Comparison of ENCODE assay signal across 13 mouse cellular contexts in the genomic region with DNA sequence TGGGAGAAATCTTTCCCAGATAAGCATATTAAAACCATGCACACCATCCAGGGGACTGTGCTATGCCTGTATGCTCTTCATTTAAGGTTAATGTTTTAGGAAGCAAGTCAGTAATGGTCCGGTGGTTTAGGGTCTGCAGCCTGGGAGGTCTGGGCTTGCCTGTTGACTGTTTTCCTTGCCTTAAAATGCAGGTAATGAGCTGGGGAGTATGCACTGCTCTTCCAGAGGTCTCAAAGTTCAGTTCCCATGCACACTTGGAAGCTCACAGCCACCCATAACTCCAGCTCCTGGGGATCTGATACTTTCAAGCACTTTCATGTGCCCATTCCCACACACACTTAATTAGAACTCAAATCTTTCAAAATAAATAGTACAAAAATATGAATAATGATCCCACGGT. TPM values are rescaled to one million over a fixed set of nuclear protein-coding genes. Genes with fewer than 3 reads are reported as not detected.
DNase-seq lines count a peak whose midpoint lies in the region; ATAC-seq lines count a peak whose summit lies in the region.
"Had no signal": no experiment of that assay in that cellular context is flagged by ENCODE, and none has a peak within 500 bp of the region (broad histone marks: within the 10 kb centered on the region; RNA-seq: fewer than 3 reads in every experiment).

No protein-coding gene starts in this region.

- H3K27ac ChIP-seq in forebrain, embryonic 14.5 days (ENCODE audit: low read depth, low read length) = peak overlapping the region; percentile 84; the same call in 1 of the 2 replicates
- H3K27ac ChIP-seq in forebrain, embryonic 11.5 days (ENCODE audit: low read depth, low read length) = no peak overlapping the region
- H3K27ac ChIP-seq in limb, embryonic 13.5 days = no peak overlapping the region
- H3K27ac ChIP-seq in limb, embryonic 10.5 days = no peak overlapping the region
- 0 out of 2 replicates have a peak overlapping the region, but pooled peaks have one; percentile 48 for H3K27ac ChIP-seq in neural tube, embryonic 15.5 days (replicated peaks)

- H3K4me2 ChIP-seq in forebrain, embryonic 14.5 days (ENCODE audit: low read length) = no peak overlapping the region
- H3K4me2 ChIP-seq in forebrain, embryonic 11.5 days (ENCODE audit: low read depth, low read length, severe bottlenecking) = no peak overlapping the region
- no peak overlapping the region for H3K4me2 ChIP-seq in limb, embryonic 13.5 days (replicated peaks)
- no peak overlapping the region for H3K4me2 ChIP-seq in neural tube, embryonic 15.5 days
- H3K4me2 ChIP-seq: midbrain, embryonic 13.5 days had no signal

- peaks cover 14% of the 10 kb centered on the region for H3K4me1 ChIP-seq in forebrain, embryonic 14.5 days (ENCODE audit: control insufficient read depth, insufficient read depth, low read length)
- peaks cover 5% of the 10 kb centered on the region; the same call in 1 of the 2 replicates for H3K4me1 ChIP-seq in forebrain, embryonic 11.5 days (replicated peaks; ENCODE audit: control insufficient read depth, insufficient read depth, low read length)
- peaks cover 24% of the 10 kb centered on the region for H3K4me1 ChIP-seq in limb, embryonic 13.5 days
- H3K4me1 ChIP-seq in limb, embryonic 10.5 days = peaks cover 22% of the 10 kb centered on the region
- H3K4me1 ChIP-seq in neural tube, embryonic 15.5 days = peaks cover 33% of the 10 kb centered on the region

- intact Hi-C loops in left cerebral cortex, postnatal 36 days (cut with DNase I) = no loop called here
- intact Hi-C loops in left cerebral cortex, postnatal 14 days (cut with DNase I) = no loop called here

- H3K9me3 ChIP-seq in forebrain, embryonic 14.5 days (replicated peaks; ENCODE audit: control insufficient read depth, low read length) = no peaks in the 10 kb centered on the region
- no peaks in the 10 kb centered on the region for H3K9me3 ChIP-seq in forebrain, embryonic 11.5 days (ENCODE audit: control insufficient read depth, low read length)
- no peaks in the 10 kb centered on the region for H3K9me3 ChIP-seq in limb, embryonic 13.5 days
- H3K9me3 ChIP-seq in limb, embryonic 10.5 days (replicated peaks) = no peaks in the 10 kb centered on the region
- H3K9me3 ChIP-seq in neural tube, embryonic 15.5 days (replicated peaks) = no peaks in the 10 kb centered on the region
- H3K9me3 ChIP-seq: midbrain, embryonic 13.5 days had no signal

- no peaks in the 10 kb centered on the region for H3K27me3 ChIP-seq in forebrain, embryonic 14.5 days (replicated peaks; ENCODE audit: control insufficient read depth, insufficient read depth, low read length)
- no peaks in the 10 kb centered on the region for H3K27me3 ChIP-seq in forebrain, embryonic 11.5 days (ENCODE audit: control insufficient read depth, insufficient read depth, low read length)
- no peaks in the 10 kb centered on the region for H3K27me3 ChIP-seq in limb, embryonic 13.5 days
- H3K27me3 ChIP-seq in limb, embryonic 10.5 days (ENCODE audit: low read depth, poor library complexity, severe bottlenecking) = no peaks in the 10 kb centered on the region
- no peaks in the 10 kb centered on the region for H3K27me3 ChIP-seq in neural tube, embryonic 15.5 days (replicated peaks)
- H3K27me3 ChIP-seq: midbrain, embryonic 13.5 days had no signal

- no peak overlapping the region for H3K9ac ChIP-seq in forebrain, embryonic 14.5 days (ENCODE audit: low read length)
- H3K9ac ChIP-seq in forebrain, embryonic 11.5 days (ENCODE audit: low read length) = no peak overlapping the region
- 0 out of 2 replicates have a peak overlapping the region, but pooled peaks have one; percentile 25 for H3K9ac ChIP-seq in limb, embryonic 13.5 days
- H3K9ac ChIP-seq in neural tube, embryonic 15.5 days (replicated peaks) = no peak overlapping the region
- H3K9ac ChIP-seq: midbrain, embryonic 13.5 days had no signal

- peaks cover 11% of the 10 kb centered on the region for H3K36me3 ChIP-seq in forebrain, embryonic 14.5 days (ENCODE audit: control insufficient read depth, insufficient read depth, low read length)
- no peaks in the 10 kb centered on the region for H3K36me3 ChIP-seq in forebrain, embryonic 11.5 days (ENCODE audit: control insufficient read depth, insufficient read depth, low read length)
- peaks cover 33% of the 10 kb centered on the region for H3K36me3 ChIP-seq in limb, embryonic 13.5 days
- peaks cover 44% of the 10 kb centered on the region for H3K36me3 ChIP-seq in limb, embryonic 10.5 days
- peaks cover 18% of the 10 kb centered on the region; the same call in 1 of the 2 replicates for H3K36me3 ChIP-seq in neural tube, embryonic 15.5 days

- 94% methylated on average over 2 of the region's 2 CpGs for WGBS in forebrain, embryonic 14.5 days
- 93% methylated on average over 2 of the region's 2 CpGs for WGBS in forebrain, embryonic 11.5 days
- 88% methylated on average over 2 of the region's 2 CpGs for WGBS in limb, embryonic 13.5 days
- WGBS in limb, embryonic 10.5 days = 93% methylated on average over 2 of the region's 2 CpGs
- WGBS in neural tube, embryonic 15.5 days = 92% methylated on average over 2 of the region's 2 CpGs

- DNase-seq in forebrain, embryonic 14.5 days (ENCODE audit: low spot score) = no peak
- no peak for DNase-seq in forebrain, embryonic 11.5 days (ENCODE audit: low spot score)
- no peak for DNase-seq in limb, embryonic 10.5 days (ENCODE audit: low spot score)
- peak; percentile 35 for DNase-seq in kidney, postnatal 14 days
- DNase-seq in left cerebral cortex, postnatal 36 days (ENCODE audit: low spot score in 2 of 2) = no peak
- DNase-seq in left cerebral cortex, postnatal 14 days (ENCODE audit: low spot score in 2 of 2) = no peak
- DNase-seq: adrenal gland, adult 2 months; gastrocnemius, postnatal 25 days; thymus, postnatal 36 days had no signal

- no peak for ATAC-seq in forebrain, embryonic 14.5 days
- ATAC-seq in forebrain, embryonic 11.5 days (replicated peaks; ENCODE audit: low FRiP score) = no peak
- no peak for ATAC-seq in limb, embryonic 13.5 days (ENCODE audit: low FRiP score, low read depth)
- no peak for ATAC-seq in neural tube, embryonic 15.5 days (ENCODE audit: low FRiP score)
- ATAC-seq: lung, postnatal 0 days; midbrain, embryonic 13.5 days had no signal

- H3K4me3 ChIP-seq in forebrain, embryonic 14.5 days (ENCODE audit: low read depth, low read length) = no peak overlapping the region
- no peak overlapping the region for H3K4me3 ChIP-seq in forebrain, embryonic 11.5 days (ENCODE audit: low read depth, low read length)
- H3K4me3 ChIP-seq in limb, embryonic 13.5 days = no peak overlapping the region
- no peak overlapping the region for H3K4me3 ChIP-seq in limb, embryonic 10.5 days
- H3K4me3 ChIP-seq in neural tube, embryonic 15.5 days (replicated peaks) = no peak overlapping the region
- H3K4me3 ChIP-seq: midbrain, embryonic 13.5 days had no signal

RNA-seq across cellular contexts. Expression of a gene that starts 5.9 kb away (rescaled TPM):
- polyA plus RNA-seq in forebrain, embryonic 14.5 days (2014; fragmentation: Nextera tagmentation; extraction: Ambion mirVana) = 36.2 and 43.5 TPM in 2 replicates
- polyA plus RNA-seq in forebrain, embryonic 11.5 days (2014; fragmentation: Nextera tagmentation; extraction: Ambion mirVana) = 53.4 and 54.3 TPM in 2 replicates
- polyA plus RNA-seq in limb, embryonic 13.5 days (2015; fragmentation: Nextera tagmentation; extraction: Ambion mirVana) = 37.1 and 40.8 TPM in 2 replicates
- polyA plus RNA-seq in limb, embryonic 10.5 days (2016; fragmentation: Nextera tagmentation; extraction: Ambion mirVana) = 48.6 and 53.9 TPM in 2 replicates
- 43.2 and 44.0 TPM in 2 replicates for polyA plus RNA-seq in neural tube, embryonic 15.5 days (2015; fragmentation: Nextera tagmentation; extraction: Ambion mirVana)
- total RNA-seq in left cerebral cortex, postnatal 36 days (2021) = 10 to 100 TPM; 45.1 to 47.1 TPM
- 10 to 100 TPM; 44.1 to 44.7 TPM for total RNA-seq in left cerebral cortex, postnatal 14 days (2021)

RNA-seq across cellular contexts. Expression of a gene that starts 8.8 kb away (rescaled TPM):
- 14.7 and 15.2 TPM in 2 replicates for polyA plus RNA-seq in forebrain, embryonic 14.5 days (2014; fragmentation: Nextera tagmentation; extraction: Ambion mirVana)
- polyA plus RNA-seq in forebrain, embryonic 11.5 days (2014; fragmentation: Nextera tagmentation; extraction: Ambion mirVana) = 13.4 and 13.8 TPM in 2 replicates
- polyA plus RNA-seq in limb, embryonic 13.5 days (2015; fragmentation: Nextera tagmentation; extraction: Ambion mirVana) = 24.8 and 26.7 TPM in 2 replicates
- 23.8 and 24.6 TPM in 2 replicates for polyA plus RNA-seq in limb, embryonic 10.5 days (2016; fragmentation: Nextera tagmentation; extraction: Ambion mirVana)
- 20.6 and 21.8 TPM in 2 replicates for polyA plus RNA-seq in neural tube, embryonic 15.5 days (2015; fragmentation: Nextera tagmentation; extraction: Ambion mirVana)
- total RNA-seq in left cerebral cortex, postnatal 36 days (2021) = 10 to 100 TPM; 64.0 to 69.3 TPM
- total RNA-seq in left cerebral cortex, postnatal 14 days (2021) = 10 to 100 TPM; 56.1 to 66.2 TPM

RNA-seq across cellular contexts. Expression of a gene that starts 25.8 kb away (rescaled TPM):
- 299 and 300 TPM in 2 replicates for polyA plus RNA-seq in forebrain, embryonic 14.5 days (2014; fragmentation: Nextera tagmentation; extraction: Ambion mirVana)
- 271 and 288 TPM in 2 replicates for polyA plus RNA-seq in forebrain, embryonic 11.5 days (2014; fragmentation: Nextera tagmentation; extraction: Ambion mirVana)
- polyA plus RNA-seq in limb, embryonic 13.5 days (2015; fragmentation: Nextera tagmentation; extraction: Ambion mirVana) = 221 and 226 TPM in 2 replicates
- polyA plus RNA-seq in limb, embryonic 10.5 days (2016; fragmentation: Nextera tagmentation; extraction: Ambion mirVana) = 253 and 284 TPM in 2 replicates
- polyA plus RNA-seq in neural tube, embryonic 15.5 days (2015; fragmentation: Nextera tagmentation; extraction: Ambion mirVana) = 231 and 246 TPM in 2 replicates
- total RNA-seq in left cerebral cortex, postnatal 36 days (2021) = 10 to 100 TPM; 90.7 to 100.0 TPM
- total RNA-seq in left cerebral cortex, postnatal 14 days (2021) = 10 to 100 TPM; 97.8 to 99.7 TPM

RNA-seq across cellular contexts. Expression of a gene that starts 37.5 kb away (rescaled TPM):
- 111 and 118 TPM in 2 replicates for polyA plus RNA-seq in forebrain, embryonic 14.5 days (2014; fragmentation: Nextera tagmentation; extraction: Ambion mirVana)
- polyA plus RNA-seq in forebrain, embryonic 11.5 days (2014; fragmentation: Nextera tagmentation; extraction: Ambion mirVana) = 78.8 and 81.6 TPM in 2 replicates
- polyA plus RNA-seq in limb, embryonic 13.5 days (2015; fragmentation: Nextera tagmentation; extraction: Ambion mirVana) = 55.1 and 59.5 TPM in 2 replicates
- polyA plus RNA-seq in limb, embryonic 10.5 days (2016; fragmentation: Nextera tagmentation; extraction: Ambion mirVana) = 58.4 and 65.6 TPM in 2 replicates
- polyA plus RNA-seq in neural tube, embryonic 15.5 days (2015; fragmentation: Nextera tagmentation; extraction: Ambion mirVana) = 85.0 and 94.6 TPM in 2 replicates
- 10 to 100 TPM; 43.5 to 56.1 TPM for total RNA-seq in left cerebral cortex, postnatal 36 days (2021)
- total RNA-seq in left cerebral cortex, postnatal 14 days (2021) = 10 to 100 TPM; 65.3 to 69.2 TPM

RNA-seq across cellular contexts. Expression of a gene that starts 37.8 kb away (rescaled TPM):
- 3.4 and 5.3 TPM in 2 replicates for polyA plus RNA-seq in forebrain, embryonic 14.5 days (2014; fragmentation: Nextera tagmentation; extraction: Ambion mirVana)
- 4.5 and 4.7 TPM in 2 replicates for polyA plus RNA-seq in forebrain, embryonic 11.5 days (2014; fragmentation: Nextera tagmentation; extraction: Ambion mirVana)
- polyA plus RNA-seq in limb, embryonic 13.5 days (2015; fragmentation: Nextera tagmentation; extraction: Ambion mirVana) = 1.4 and 2.2 TPM in 2 replicates
- 1.0 and 2.1 TPM in 2 replicates for polyA plus RNA-seq in limb, embryonic 10.5 days (2016; fragmentation: Nextera tagmentation; extraction: Ambion mirVana)
- 3.0 and 3.7 TPM in 2 replicates for polyA plus RNA-seq in neural tube, embryonic 15.5 days (2015; fragmentation: Nextera tagmentation; extraction: Ambion mirVana)
- total RNA-seq in left cerebral cortex, postnatal 36 days (2021) = 10 to 100 TPM in 1 of 2 experiments, 1 to 10 TPM in 1; 8.0 to 13.2 TPM
- 10 to 100 TPM in 1 of 2 experiments, 1 to 10 TPM in 1; 7.0 to 12.4 TPM for total RNA-seq in left cerebral cortex, postnatal 14 days (2021)

Comparison
In these comparisons a context has a peak if more than half of its experiments do, and no peak if none do; other contexts are left out.
1. H3K27ac ChIP-seq: peak in forebrain, embryonic 14.5 days (single experiment) and neural tube, embryonic 15.5 days (single experiment); none in forebrain, embryonic 11.5 days (single experiment), limb, embryonic 13.5 days (single experiment) and limb, embryonic 10.5 days (single experiment).